8 mouse cellular contexts compared by ENCODE assay signal in the genomic region with DNA sequence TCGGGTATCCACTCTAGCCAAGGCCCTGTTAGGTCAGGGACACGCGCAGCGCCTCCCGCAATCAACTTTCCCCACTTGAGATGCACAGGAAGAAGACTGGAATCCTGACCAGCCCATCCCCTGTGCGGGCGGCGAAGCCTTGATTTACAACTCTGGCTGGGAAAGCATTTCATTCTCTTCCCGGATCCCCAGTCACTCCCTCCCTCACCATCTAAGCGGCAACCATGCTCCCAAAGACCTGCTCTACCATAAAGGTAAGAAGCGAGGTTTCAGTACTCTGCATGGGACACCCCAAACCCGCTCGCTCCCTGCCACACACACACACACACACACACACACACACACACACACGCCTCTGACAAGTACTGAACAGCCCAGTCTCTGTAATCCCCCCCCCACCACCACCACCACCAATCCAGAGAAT.
A peak's percentile ranks its signal among the peaks of the same experiment; 100 is the strongest.
DNase-seq lines count a peak whose midpoint lies in the region; ATAC-seq and TF ChIP-seq lines count a peak whose summit lies in the region.

No protein-coding gene starts in this region.

- peak overlapping the region; percentile 81 for H3K4me3 ChIP-seq in E14TG2a.4 (replicated peaks; ENCODE audit: low read length)
- peak overlapping the region; percentile 73 for H3K4me3 ChIP-seq in embryonic facial prominence, embryonic 10.5 days
- peak overlapping the region; percentile 55 for H3K4me3 ChIP-seq in hindbrain, postnatal 0 days (ENCODE audit: low read length)
- H3K4me3 ChIP-seq in midbrain, embryonic 15.5 days = peak overlapping the region; percentile 72

- peak; percentile 46 for ATAC-seq in hindbrain, postnatal 0 days
- ATAC-seq in midbrain, embryonic 15.5 days (replicated peaks) = peak; percentile 38

- intact Hi-C loops in gastrocnemius, postnatal 14 days (cut with DNase I; ENCODE audit: low total_unique reads) = no loop called here
- intact Hi-C loops in gastrocnemius, postnatal 36 days (cut with DNase I) = loop anchor here (5.0 kb wide), 1 partner anchor 43 kb away; no protein-coding TSS in a partner anchor

- peak overlapping the region; percentile 60 for H3K9ac ChIP-seq in hindbrain, postnatal 0 days (replicated peaks; ENCODE audit: low read length)
- peak overlapping the region; percentile 68 for H3K9ac ChIP-seq in midbrain, embryonic 15.5 days

- no peaks in the 10 kb centered on the region for H3K36me3 ChIP-seq in E14TG2a.4 (ENCODE audit: insufficient read depth, low read length)
- H3K36me3 ChIP-seq in embryonic facial prominence, embryonic 10.5 days (replicated peaks) = no peaks in the 10 kb centered on the region
- no peaks in the 10 kb centered on the region for H3K36me3 ChIP-seq in hindbrain, postnatal 0 days (ENCODE audit: insufficient read depth, low read length)
- no peaks in the 10 kb centered on the region for H3K36me3 ChIP-seq in midbrain, embryonic 15.5 days (replicated peaks)

- peak overlapping the region; percentile 79 for H3K4me2 ChIP-seq in hindbrain, postnatal 0 days (ENCODE audit: low read depth, low read length)
- H3K4me2 ChIP-seq in midbrain, embryonic 15.5 days = peak overlapping the region; percentile 86

- DNase-seq in gastrocnemius, postnatal 14 days = peak; percentile 25
- no peak for DNase-seq in gastrocnemius, postnatal 36 days
- DNase-seq in embryonic facial prominence, embryonic 10.5 days (ENCODE audit: low spot score) = peak; percentile 18
- peak; percentile 10 for DNase-seq in hindbrain, postnatal 0 days (ENCODE audit: low spot score)
- DNase-seq in testis, postnatal 14 days (ENCODE audit: low spot score) = no peak
- no peak for DNase-seq in gastrocnemius, adult 8-10 months (ENCODE audit: low spot score in 2 of 2)

- no peaks in the 10 kb centered on the region; the same call in 1 of the 2 replicates for H3K9me3 ChIP-seq in E14TG2a.4 (ENCODE audit: low read length)
- H3K9me3 ChIP-seq in embryonic facial prominence, embryonic 10.5 days = no peaks in the 10 kb centered on the region
- no peaks in the 10 kb centered on the region for H3K9me3 ChIP-seq in hindbrain, postnatal 0 days (ENCODE audit: low read length)
- no peaks in the 10 kb centered on the region for H3K9me3 ChIP-seq in midbrain, embryonic 15.5 days

- no peak for TF ChIP-seq CTCF in E14TG2a.4 (conservative IDR thresholded peaks at IDR 0.05; ENCODE audit: low read length)
- no peak for TF ChIP-seq CTCF in hindbrain, postnatal 0 days (IDR thresholded peaks at IDR 0.05; ENCODE audit: low read depth)

- peaks cover 44% of the 10 kb centered on the region for H3K27me3 ChIP-seq in E14TG2a.4 (ENCODE audit: insufficient read depth, low read length)
- H3K27me3 ChIP-seq in embryonic facial prominence, embryonic 10.5 days (replicated peaks; ENCODE audit: low read depth, poor library complexity, severe bottlenecking) = peaks cover 40% of the 10 kb centered on the region
- no peaks in the 10 kb centered on the region for H3K27me3 ChIP-seq in hindbrain, postnatal 0 days (ENCODE audit: insufficient read depth, low read length)
- no peaks in the 10 kb centered on the region for H3K27me3 ChIP-seq in midbrain, embryonic 15.5 days (replicated peaks)

- H3K27ac ChIP-seq in embryonic facial prominence, embryonic 10.5 days (replicated peaks) = peak overlapping the region; percentile 76
- H3K27ac ChIP-seq in hindbrain, postnatal 0 days = peak overlapping the region; percentile 74
- H3K27ac ChIP-seq in midbrain, embryonic 15.5 days = peak overlapping the region; percentile 78

- H3K4me1 ChIP-seq in E14TG2a.4 (replicated peaks; ENCODE audit: low read depth, low read length) = peaks cover 31% of the 10 kb centered on the region
- peaks cover 27% of the 10 kb centered on the region for H3K4me1 ChIP-seq in embryonic facial prominence, embryonic 10.5 days
- no peaks in the 10 kb centered on the region for H3K4me1 ChIP-seq in hindbrain, postnatal 0 days (ENCODE audit: insufficient read depth, low read length)
- H3K4me1 ChIP-seq in midbrain, embryonic 15.5 days = peaks cover 31% of the 10 kb centered on the region

- 2% methylated on average over 14 of the region's 14 CpGs for WGBS in embryonic facial prominence, embryonic 10.5 days
- 2% methylated on average over 14 of the region's 14 CpGs for WGBS in hindbrain, postnatal 0 days
- 2% methylated on average over 14 of the region's 14 CpGs for WGBS in midbrain, embryonic 15.5 days

Comparison
In these comparisons a context has a peak if more than half of its experiments do, and no peak if none do; other contexts are left out.
1. DNase-seq: peak in gastrocnemius, postnatal 14 days (single experiment), embryonic facial prominence, embryonic 10.5 days (single experiment) and hindbrain, postnatal 0 days (single experiment); none in gastrocnemius, postnatal 36 days (0 of 2), testis, postnatal 14 days (single experiment) and gastrocnemius, adult 8-10 months (0 of 2).
2. Peak in every context shown above with its lines, with median percentiles within 50 percentile points of each other: H3K4me3 ChIP-seq and H3K27ac ChIP-seq.